Mouse (Mus musculus) ovary, postnatal 36 days (tissue): ENCODE measurements around the gene Prm1.
"Not testable (repeated sequence)": the region's sequence is repeated elsewhere in the genome, so short reads cannot be mapped to it uniquely, and the experiment has no call there.

ENCODE experiments used
- DNase-seq: peaks from one replicate; pipeline ENCODE4 v3.0.0; 2022; ENCODE audit warnings: low spot score, mixed read lengths

Gene Prm1

GRCm38 (mm10) chr16:10805789-10806527 lies at the start of gene Prm1:
TSS of gene Prm1 (minus strand) at chr16:10805839.
- no peak for DNase-seq

DNA sequence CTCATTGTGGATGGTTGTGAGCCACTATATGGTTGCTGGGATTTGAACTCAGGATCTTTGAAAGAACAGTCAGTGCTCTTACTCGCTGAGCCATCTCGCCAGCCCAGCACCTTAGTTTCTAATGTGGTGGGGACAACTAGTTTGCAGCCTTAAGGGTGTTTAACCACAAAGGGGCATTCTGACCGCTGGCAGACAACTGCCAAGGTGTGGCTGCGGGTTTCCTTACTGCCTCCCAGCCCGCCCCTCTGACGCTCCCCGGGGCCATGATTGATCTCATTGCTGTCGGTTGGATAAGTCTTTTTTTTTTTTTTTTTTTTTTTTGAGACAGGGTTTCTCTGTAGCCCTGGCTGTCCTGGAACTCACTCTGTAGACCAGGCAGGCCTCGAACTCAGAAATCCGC lies 46.6 kb upstream of the Prm1 start:
- not testable (repeated sequence) for DNase-seq

DNA sequence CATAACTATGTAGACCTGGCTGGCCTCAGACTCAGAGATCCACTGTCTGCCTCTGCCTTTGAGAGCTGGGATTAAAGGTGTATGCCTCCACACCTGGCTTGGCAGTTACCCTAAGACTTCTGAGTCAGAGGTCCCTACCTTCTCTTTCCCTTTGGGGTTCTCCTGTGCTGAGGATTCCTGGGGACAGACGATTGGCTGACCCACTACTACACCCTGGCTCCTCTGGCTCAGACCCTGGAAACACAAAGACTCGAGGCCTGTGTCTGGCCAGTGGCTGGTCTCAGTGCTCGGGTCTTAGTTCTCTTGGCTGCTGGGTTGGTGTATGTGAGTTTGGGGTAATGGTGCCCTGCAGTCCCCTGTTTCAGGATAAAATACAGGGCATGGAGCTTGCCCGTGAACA lies 45.3 kb upstream of the Prm1 start:
- DNase-seq = no peak

- peak; percentile 78 for DNase-seq
These were observed 44.6 kb upstream of the Prm1 start for GRCm38 (mm10) chr16:10849965-10850861.

GRCm38 (mm10) chr16:10846503-10846902 lies 40.9 kb upstream of the Prm1 start:
- DNase-seq = peak; percentile 62

- no peak for DNase-seq
These were observed 40.3 kb upstream of the Prm1 start for GRCm38 (mm10) chr16:10845952-10846351.

DNA sequence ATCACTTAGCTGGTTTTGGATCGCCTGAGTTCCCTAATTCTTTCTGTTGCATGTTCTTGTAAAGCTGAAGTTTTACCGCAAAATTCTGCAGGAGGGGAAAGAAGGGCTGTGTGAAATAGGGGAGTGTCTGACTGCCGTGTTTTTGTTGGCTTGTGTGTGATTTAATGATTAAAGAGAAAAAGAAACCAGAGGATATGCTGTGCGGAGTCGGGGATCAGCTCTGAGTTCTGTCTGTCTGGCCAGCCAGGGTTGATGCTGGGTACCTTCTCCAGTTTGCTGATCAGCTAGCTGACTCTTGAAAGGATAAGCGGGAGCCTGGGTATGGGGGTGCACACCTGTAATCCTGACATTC lies 38.7 kb upstream of the Prm1 start:
- no peak for DNase-seq

- DNase-seq = no peak
These were observed 38.1 kb upstream of the Prm1 start for GRCm38 (mm10) chr16:10843486-10844318.

GRCm38 (mm10) chr16:10842282-10842855 lies 36.7 kb upstream of the Prm1 start:
- no peak for DNase-seq

DNA sequence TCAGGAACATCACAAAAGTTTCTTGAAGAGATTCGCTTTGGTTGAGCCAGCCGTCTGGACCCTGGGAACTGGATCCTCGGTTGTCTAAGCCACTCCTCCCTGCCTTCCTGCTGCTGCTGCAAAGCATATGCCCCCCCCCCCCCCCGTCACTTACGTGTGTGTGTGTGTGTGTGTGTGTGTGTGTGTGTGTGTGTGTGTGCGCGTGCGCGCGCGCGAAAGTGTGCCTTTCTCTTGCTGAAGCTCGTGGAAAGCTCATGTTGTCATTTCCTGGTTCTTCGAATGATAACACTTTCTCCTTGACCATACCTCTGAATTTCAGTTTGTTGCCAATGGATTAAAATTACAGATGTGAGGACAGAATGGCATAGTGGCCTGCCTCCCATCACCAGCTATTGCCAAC lies 34.4 kb upstream of the Prm1 start:
- DNase-seq = no peak

DNA sequence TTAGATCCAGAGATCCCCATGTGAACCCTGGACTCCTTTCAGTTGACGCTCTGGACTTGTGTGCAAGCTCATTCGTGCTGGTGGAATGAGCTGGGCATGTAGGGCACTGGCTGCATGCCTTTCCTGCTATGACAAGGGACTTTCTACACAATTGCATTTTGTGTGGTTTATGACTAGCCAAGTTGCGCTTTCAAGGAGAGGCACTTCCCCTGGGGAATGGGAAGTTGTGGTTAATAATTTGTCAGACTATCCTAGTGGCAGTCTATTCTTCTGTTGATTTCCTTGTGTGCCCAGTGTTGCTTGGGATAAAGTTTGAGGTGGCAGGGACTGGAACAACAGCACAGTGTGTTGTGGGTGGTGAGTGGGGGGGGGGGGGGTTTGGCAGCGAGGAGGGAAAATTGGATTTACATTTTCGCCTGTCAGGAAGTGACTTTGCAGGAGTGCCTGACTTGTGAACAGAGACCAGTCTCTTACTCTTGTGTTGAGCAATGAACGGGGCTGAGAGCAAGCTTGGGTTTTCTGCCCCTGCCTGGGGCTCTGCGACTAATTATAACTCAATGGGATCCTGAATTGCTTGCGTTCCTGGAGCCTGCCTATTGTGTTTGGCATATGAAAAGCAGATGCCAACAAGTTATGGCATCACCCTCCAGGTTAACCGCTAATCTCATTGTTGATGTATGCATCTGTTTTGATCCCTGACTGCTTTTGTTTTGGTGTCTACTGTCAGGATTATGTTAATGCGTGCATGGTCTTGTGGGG lies 33.0 kb upstream of the Prm1 start:
- no peak for DNase-seq

GRCm38 (mm10) chr16:10837903-10838302 lies 32.3 kb upstream of the Prm1 start:
- no peak for DNase-seq

GRCm38 (mm10) chr16:10837250-10837649 lies 31.6 kb upstream of the Prm1 start:
- DNase-seq = no peak

DNA sequence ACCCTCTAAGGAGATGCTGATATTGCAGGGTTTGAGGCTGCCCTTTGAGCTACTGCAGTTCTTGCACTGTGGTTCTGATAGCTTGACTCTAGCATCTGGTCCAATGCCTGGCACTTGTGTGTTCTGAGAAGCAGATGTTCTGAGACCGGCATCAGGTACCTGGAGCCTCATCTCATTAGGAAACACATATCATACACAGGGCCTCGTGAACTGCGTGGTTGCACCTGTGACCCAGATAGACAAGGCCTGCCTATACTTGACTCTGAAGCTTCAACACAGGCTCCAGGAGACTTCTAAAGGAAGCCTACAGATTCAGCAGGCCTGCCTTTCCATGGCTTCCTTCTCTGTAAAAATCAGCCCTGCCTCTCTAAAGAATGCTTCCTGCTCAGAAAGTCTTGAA lies 30.7 kb upstream of the Prm1 start:
- no peak for DNase-seq

DNA sequence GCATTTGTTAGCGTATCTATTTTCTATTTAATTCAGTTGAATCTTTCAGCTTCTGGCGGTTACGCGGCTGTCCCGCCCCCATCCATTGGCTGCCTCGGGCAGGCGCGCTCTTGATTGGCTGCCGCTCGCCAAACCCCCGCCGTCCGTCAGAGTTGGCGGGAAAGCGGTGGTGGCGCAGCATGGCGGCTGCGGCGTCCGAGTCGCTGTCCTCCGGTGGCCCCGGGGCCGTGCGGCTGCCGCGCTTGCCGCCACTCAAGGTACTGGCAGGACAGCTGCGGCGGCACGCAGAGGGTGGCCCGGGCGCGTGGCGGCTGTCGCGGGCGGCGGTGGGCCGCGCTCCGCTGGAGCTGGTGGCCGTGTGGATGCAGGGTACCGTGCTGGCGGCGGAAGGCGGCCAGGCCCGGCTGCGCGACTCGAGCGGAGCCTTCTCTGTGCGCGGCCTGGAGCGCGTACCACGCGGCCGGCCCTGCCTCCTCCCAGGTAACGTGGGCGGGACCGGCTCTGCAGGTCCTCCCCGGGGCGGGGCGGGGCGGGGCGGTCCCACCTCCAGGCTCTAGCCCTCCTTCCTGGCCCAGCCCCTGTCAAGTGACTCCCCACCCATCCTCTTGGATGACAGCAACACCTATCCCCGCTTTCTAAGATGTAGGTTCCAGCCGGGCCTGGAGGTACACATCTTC lies 29.4 kb upstream of the Prm1 start, which contains the start of gene Rmi2:
Gene Rmi2, plus strand, starts transcription at position 149 of the 677 bp plus-strand sequence.
- peak; percentile 86 for DNase-seq

- DNase-seq = no peak
These were observed 28.9 kb upstream of the Prm1 start for GRCm38 (mm10) chr16:10834542-10834910.

GRCm38 (mm10) chr16:10828461-10828805 lies 22.8 kb upstream of the Prm1 start:
- no peak for DNase-seq

DNA sequence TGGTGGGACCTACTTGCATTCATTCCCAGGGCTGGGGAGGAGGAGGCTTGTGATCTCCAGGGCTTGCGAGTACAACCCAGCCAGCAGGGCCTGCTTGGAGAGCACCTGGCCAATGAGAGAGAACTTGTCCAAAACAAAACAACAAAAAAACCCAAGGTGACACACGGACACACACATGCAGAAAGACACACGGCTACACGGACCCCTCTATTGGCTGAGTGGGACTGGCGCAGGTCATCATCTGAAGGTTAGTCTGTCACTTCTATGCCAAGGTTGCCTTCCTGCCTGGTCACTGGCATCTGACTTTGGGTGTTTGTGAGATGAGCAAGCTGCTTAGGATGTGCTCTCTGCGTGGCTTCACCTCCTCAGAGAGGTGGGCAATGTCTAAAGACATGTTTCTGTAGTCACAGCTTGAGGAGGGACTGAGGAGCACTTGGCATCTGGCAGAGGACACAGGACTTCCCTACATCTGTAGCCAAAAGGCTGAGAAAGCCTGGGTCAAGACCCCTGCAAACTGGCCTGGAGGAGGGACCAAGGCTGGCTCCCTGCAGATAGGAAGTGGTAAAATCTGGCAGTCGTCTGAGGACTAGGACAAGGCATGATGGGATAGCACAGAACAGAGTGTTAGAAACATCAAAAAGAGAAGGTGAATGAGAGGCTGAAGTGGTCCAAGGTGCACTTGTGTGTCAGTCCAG lies 22.3 kb upstream of the Prm1 start:
- DNase-seq = no peak

DNA sequence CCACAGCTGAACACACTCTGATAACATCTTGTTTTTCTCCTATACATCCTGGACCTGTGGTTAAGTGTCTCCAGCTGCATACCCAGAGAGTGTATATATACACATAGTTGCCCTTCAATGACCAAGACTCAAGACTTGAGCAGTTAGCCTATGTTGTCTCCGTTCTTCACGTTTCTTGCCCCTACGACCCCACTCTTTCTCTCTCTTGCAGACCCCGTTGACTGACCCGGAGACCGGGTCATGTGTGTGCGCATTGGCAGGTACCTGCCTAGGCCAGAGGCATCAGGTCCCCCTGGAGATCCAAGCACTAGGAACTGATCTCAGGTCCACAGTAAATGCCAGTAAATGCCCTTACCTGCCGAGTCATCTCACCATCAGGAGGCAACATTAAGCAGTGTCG lies 21.6 kb upstream of the Prm1 start:
- DNase-seq = no peak

- no peak for DNase-seq
These were observed 20.2 kb upstream of the Prm1 start for GRCm38 (mm10) chr16:10825840-10826239.
